Mouse (Mus musculus) intestine, postnatal 0 days (tissue): ENCODE data around the gene Nol3. TPM values are rescaled to one million over a fixed set of nuclear protein-coding genes. Genes with fewer than 3 reads are reported as not detected.
A peak's percentile ranks its signal among the peaks of the same experiment; 100 is the strongest.
"Not testable (repeated sequence)": the region's sequence is repeated elsewhere in the genome, so short reads cannot be mapped to it uniquely, and the experiment has no call there.

Source experiments
- ATAC-seq: fragments of 200-750 bp; cut with Nextera tagmentation; 2 replicates; pipeline ENCODE4 v1.8.0; 2017; ENCODE audit warnings: mild to moderate bottlenecking, moderate TSS enrichment, moderate library complexity
- H3K27ac ChIP-seq: fragments of 300-500 bp; sonication (generic); 2 replicates; pipeline ENCODE4 v1.5.1; 2014; ENCODE audit warnings: mild to moderate bottlenecking, low read depth, low read length, moderate library complexity
- H3K27me3 ChIP-seq: fragments of 300-500 bp; sonication (generic); replicated peaks from 2 replicates; pipeline ENCODE4 v1.6.1; 2014; ENCODE audit warnings: low read length, mixed read lengths; ENCODE audit not compliant: control insufficient read depth, insufficient read depth
- H3K36me3 ChIP-seq: fragments of 300-500 bp; sonication (generic); 2 replicates; pipeline ENCODE4 v1.6.1; 2014; ENCODE audit warnings: mild to moderate bottlenecking, moderate library complexity; ENCODE audit not compliant: control insufficient read depth, insufficient read depth
- H3K4me1 ChIP-seq: fragments of 300-500 bp; sonication (generic); replicated peaks from 2 replicates; pipeline ENCODE4 v1.6.1; 2014; ENCODE audit warnings: antibody characterized with exemption, low read length, mixed read lengths; ENCODE audit not compliant: control insufficient read depth, insufficient read depth
- H3K4me2 ChIP-seq: fragments of 300-500 bp; sonication (generic); replicated peaks from 2 replicates; pipeline ENCODE4 v1.6.1; 2014; ENCODE audit warnings: low read depth, mild to moderate bottlenecking, moderate library complexity
- H3K4me3 ChIP-seq: fragments of 300-500 bp; sonication (generic); 2 replicates; pipeline ENCODE4 v1.5.1; 2014; ENCODE audit warnings: low read depth, low read length
- H3K9ac ChIP-seq: fragments of 300-500 bp; sonication (generic); 2 replicates; pipeline ENCODE4 v1.6.1; 2014; ENCODE audit warnings: mild to moderate bottlenecking, low read depth, low read length
- H3K9me3 ChIP-seq: fragments of 300-500 bp; sonication (generic); 2 replicates; pipeline ENCODE4 v1.6.1; 2016; ENCODE audit warnings: mixed run types; ENCODE audit not compliant: control insufficient read depth
- CTCF ChIP-seq: sonication (generic); IDR thresholded peaks from 2 replicates; pipeline ENCODE4 v1.5.1; 2016; ENCODE audit warnings: low read depth, mild to moderate bottlenecking, control low read depth, antibody characterized with exemption, moderate library complexity
- WGBS: fragments of 180-500 bp; shearing (Covaris S2); extraction: QIAGEN DNeasy Blood & Tissue Kit; methylation state at CpG from one replicate; pipeline ENCODE4 v1.1.7; 2014; 5-methylcytosine and 5-hydroxymethylcytosine counted together
- polyA plus RNA-seq: library from polyadenylated mRNA; unstranded; fragments of >200 nt; fragmentation: Nextera tagmentation; extraction: Ambion mirVana; gene quantifications from 2 replicates; pipeline ENCODE4 v1.2.1, GENCODE M21; 2015

Nol3 gene
- polyA plus RNA-seq, 1 experiment from 2014 or later, result 0.76 TPM

GRCm38 (mm10) chr8:105288231-105288630 is 12.3 kb downstream of the Nol3 start:
- Histone ChIP-seq H3K27me3 (peaks cover 12% of the 10 kb centered on the region), H3K4me2 (no peak overlapping the region), H3K4me1 (peaks cover 13% of the 10 kb centered on the region; the same call in 1 of the 2 replicates), H3K9ac (no peak overlapping the region), H3K9me3 (no peaks in the 10 kb centered on the region), H3K36me3 (no peaks in the 10 kb centered on the region), H3K4me3 (no peak overlapping the region), H3K27ac (no peak overlapping the region)
- 85% methylated on average over 5 of the region's 5 CpGs for WGBS
- TF ChIP-seq CTCF, result peak; percentile 19; the same call in 1 of the 2 replicates
- no peak for ATAC-seq

GRCm38 (mm10) chr8:105288958-105289732 is 13.2 kb downstream of the Nol3 start:
- peak overlapping the region; percentile 88 for H3K4me2 ChIP-seq
- peak; percentile 95 for ATAC-seq
- peak overlapping the region; percentile 31; the same call in 1 of the 2 replicates for H3K27ac ChIP-seq
- H3K36me3 ChIP-seq, result no peaks in the 10 kb centered on the region
- no peaks in the 10 kb centered on the region for H3K9me3 ChIP-seq
- H3K27me3 ChIP-seq, result peaks cover 12% of the 10 kb centered on the region
- H3K9ac ChIP-seq, result peak overlapping the region; percentile 37; the same call in 1 of the 2 replicates
- peak; percentile 59 for TF ChIP-seq CTCF
- whole genome bisulfite sequencing, result under 1% methylated on average over 53 of the region's 53 CpGs
- H3K4me3 ChIP-seq, result peak overlapping the region; percentile 64
- peaks cover 13% of the 10 kb centered on the region; the same call in 1 of the 2 replicates for H3K4me1 ChIP-seq

GRCm38 (mm10) chr8:105289805-105290460 is 14.0 kb downstream of the Nol3 start, which contains the start of gene 4931428F04Rik:
Gene 4931428F04Rik, minus strand, starts transcription at chr8:105289864.
- peak within 1 kb of the TSS; percentile 64 for H3K4me3 ChIP-seq
- H3K4me2 ChIP-seq, result peak within 1 kb of the TSS; percentile 88
- no peaks in the 10 kb centered on the region for H3K36me3 ChIP-seq
- H3K27me3 ChIP-seq, result peaks cover 12% of the 10 kb centered on the region
- WGBS, result 3% methylated on average over 37 of the region's 43 CpGs
- H3K9me3 ChIP-seq, result no peaks in the 10 kb centered on the region
- peak within 1 kb of the TSS; percentile 31; the same call in 1 of the 2 replicates for H3K27ac ChIP-seq
- H3K4me1 ChIP-seq, result peaks cover 13% of the 10 kb centered on the region; the same call in 1 of the 2 replicates
- peak within 1 kb of the TSS; percentile 37; the same call in 1 of the 2 replicates for H3K9ac ChIP-seq
- peak; percentile 5 for ATAC-seq
- TF ChIP-seq CTCF, result peak; percentile 82

- H3K27me3 ChIP-seq, result peaks cover 12% of the 10 kb centered on the region
- no peaks in the 10 kb centered on the region for H3K36me3 ChIP-seq
- no peak for ATAC-seq
- TF ChIP-seq CTCF, result peak; percentile 97
- H3K27ac ChIP-seq, result no peak overlapping the region
- H3K4me2 ChIP-seq, result peak overlapping the region; percentile 88
- peaks cover 13% of the 10 kb centered on the region; the same call in 1 of the 2 replicates for H3K4me1 ChIP-seq
- no peaks in the 10 kb centered on the region for H3K9me3 ChIP-seq
- peak overlapping the region; percentile 64 for H3K4me3 ChIP-seq
- H3K9ac ChIP-seq, result no peak overlapping the region
- WGBS, result 11% methylated on average over 31 of the region's 31 CpGs
These were observed 14.8 kb downstream of the Nol3 start for GRCm38 (mm10) chr8:105290554-105291314.

GRCm38 (mm10) chr8:105291364-105291763 is 15.4 kb downstream of the Nol3 start:
- not testable (repeated sequence) for H3K4me3 ChIP-seq, H3K9me3 ChIP-seq, H3K9ac ChIP-seq, ATAC-seq, H3K4me2 ChIP-seq, H3K36me3 ChIP-seq, H3K27ac ChIP-seq
- H3K4me1 ChIP-seq, result peaks cover 13% of the 10 kb centered on the region; the same call in 1 of the 2 replicates
- H3K27me3 ChIP-seq, result peaks cover 12% of the 10 kb centered on the region
- 77% methylated on average over 8 of the region's 8 CpGs for WGBS

GRCm38 (mm10) chr8:105291802-105292201 is 15.9 kb downstream of the Nol3 start:
- WGBS, result 68% methylated on average over 3 of the region's 3 CpGs
- not testable (repeated sequence) for H3K9ac ChIP-seq, H3K4me2 ChIP-seq, H3K27ac ChIP-seq, ATAC-seq, H3K36me3 ChIP-seq, H3K4me3 ChIP-seq, H3K9me3 ChIP-seq
- peaks cover 12% of the 10 kb centered on the region for H3K27me3 ChIP-seq
- peaks cover 13% of the 10 kb centered on the region; the same call in 1 of the 2 replicates for H3K4me1 ChIP-seq
- peak; percentile 39; the same call in 1 of the 2 replicates for TF ChIP-seq CTCF
